Mouse (Mus musculus) leukemia stem cell, adult 10-12 weeks (primary cell): ENCODE results near the gene Rxfp2. TPM values are rescaled to one million over a fixed set of nuclear protein-coding genes. Genes with fewer than 3 reads are reported as not detected.

ENCODE experiments used
- polyA plus RNA-seq: library from polyadenylated mRNA; stranded (reverse); fragments of >175 nt; gene quantifications from 2 replicates; pipeline ENCODE4 v1.2.3, GENCODE M21; 2012; ENCODE audit warnings: low replicate concordance

Rxfp2 gene
- polyA plus RNA-seq: not detected in 2 replicates

GRCm38 (mm10) chr5:150018656-150019055, at the start of gene Rxfp2:
Gene Rxfp2, plus strand, starts transcription at chr5:150018675.

GRCm38 (mm10) chr5:150118455-150119241, 100.2 kb downstream of the Rxfp2 start, which contains the start of gene Fry:
Gene Fry, plus strand, starts transcription at chr5:150118645.

Other genes with a start within 250 kb of the Rxfp2 start
- gene Fry, start 100.0 kb downstream of the Rxfp2 start, polyA plus RNA-seq: 1.7 and 6.8 TPM in 2 replicates